Mouse (Mus musculus): ENCODE measurements around the gene Rarb.

- no peak for TF ChIP-seq CTCF (IDR thresholded peaks at IDR 0.05; ENCODE audit: low read depth, low read length)
- no peak for TF ChIP-seq GATA1 (IDR thresholded peaks at IDR 0.05; ENCODE audit: borderline replicate concordance, low read length)
- TF ChIP-seq POLR2AphosphoS5 (IDR thresholded peaks at IDR 0.05; ENCODE audit: insufficient replicate concordance, low read depth, low read length), result no peak
- no peak for TF ChIP-seq TAL1 (conservative IDR thresholded peaks at IDR 0.05; ENCODE audit: low read depth, low read length)
- no peak for TF ChIP-seq GATA2 (IDR thresholded peaks at IDR 0.05; ENCODE audit: borderline replicate concordance, low read depth, low read length)
Observed at GRCm38 (mm10) chr14:16699228-16699627, 119.7 kb downstream of the Rarb start.
